Mouse (Mus musculus): ENCODE results near the gene Zfp280c.

The Zfp280c gene

GRCm38 (mm10) chrX:48594099-48594760 is at the start of gene Zfp280c:
TSS of gene Zfp280c (minus strand) at chrX:48594504.
- peak; percentile 81 for DNase-seq (ENCODE audit: low spot score)

- no peak for DNase-seq (ENCODE audit: low spot score)
Measured at GRCm38 (mm10) chrX:48637032-48637431, 42.7 kb upstream of the Zfp280c start.

- DNase-seq (ENCODE audit: low spot score) = no peak
Measured at GRCm38 (mm10) chrX:48624054-48624420, 29.7 kb upstream of the Zfp280c start.

GRCm38 (mm10) chrX:48623379-48624053 is 29.2 kb upstream of the Zfp280c start, which contains the start of gene Slc25a14:
TSS of gene Slc25a14 (plus strand) at chrX:48623413.
- peak; percentile 77 for DNase-seq (ENCODE audit: low spot score)

- no peak for DNase-seq (ENCODE audit: low spot score)
Measured at GRCm38 (mm10) chrX:48623049-48623378, 28.7 kb upstream of the Zfp280c start.

- no peak for DNase-seq (ENCODE audit: low spot score)
Measured at GRCm38 (mm10) chrX:48604872-48605271, 10.6 kb upstream of the Zfp280c start.

- no peak for DNase-seq (ENCODE audit: low spot score)
Measured at GRCm38 (mm10) chrX:48596906-48597305, 2.6 kb upstream of the Zfp280c start.

GRCm38 (mm10) chrX:48596053-48596452 is 1.7 kb upstream of the Zfp280c start:
- no peak for DNase-seq (ENCODE audit: low spot score)

- DNase-seq (ENCODE audit: low spot score) = no peak
Measured at GRCm38 (mm10) chrX:48593721-48594098, 594 bp downstream of the Zfp280c start.

GRCm38 (mm10) chrX:48583332-48583731 is 11.0 kb downstream of the Zfp280c start:
- no peak for DNase-seq (ENCODE audit: low spot score)

GRCm38 (mm10) chrX:48532175-48532574 is 62.1 kb downstream of the Zfp280c start:
- peak; percentile 53 for DNase-seq (ENCODE audit: low spot score)

GRCm38 (mm10) chrX:48526435-48526834 is 67.9 kb downstream of the Zfp280c start:
- DNase-seq (ENCODE audit: low spot score) = no peak

- no peak for DNase-seq (ENCODE audit: low spot score)
Measured at GRCm38 (mm10) chrX:48525866-48526265, 68.4 kb downstream of the Zfp280c start.

- DNase-seq (ENCODE audit: low spot score) = no peak
Measured at GRCm38 (mm10) chrX:48525332-48525731, 69.0 kb downstream of the Zfp280c start.

- no peak for DNase-seq (ENCODE audit: low spot score)
Measured at GRCm38 (mm10) chrX:48523512-48523911, 70.8 kb downstream of the Zfp280c start.

GRCm38 (mm10) chrX:48521651-48522050 is 72.7 kb downstream of the Zfp280c start:
- no peak for DNase-seq (ENCODE audit: low spot score)

GRCm38 (mm10) chrX:48519549-48520085 is 74.7 kb downstream of the Zfp280c start:
- DNase-seq (ENCODE audit: low spot score) = peak; percentile 2

GRCm38 (mm10) chrX:48518808-48519548 is 75.3 kb downstream of the Zfp280c start, which contains the start of gene Rab33a:
TSS of gene Rab33a (plus strand) at chrX:48519285.
- DNase-seq (ENCODE audit: low spot score) = peak; percentile 37

- no peak for DNase-seq (ENCODE audit: low spot score)
Measured at GRCm38 (mm10) chrX:48518211-48518807, 76.0 kb downstream of the Zfp280c start.

- peak; percentile 30 for DNase-seq (ENCODE audit: low spot score)
Measured at GRCm38 (mm10) chrX:48513824-48514223, 80.5 kb downstream of the Zfp280c start.

- DNase-seq (ENCODE audit: low spot score) = peak; percentile 89
Measured at GRCm38 (mm10) chrX:48513166-48513807, 81.0 kb downstream of the Zfp280c start, which contains the start of gene Aifm1. TSS of gene Aifm1 (minus strand) at chrX:48513563.

GRCm38 (mm10) chrX:48493763-48494162 is 100.5 kb downstream of the Zfp280c start:
- DNase-seq (ENCODE audit: low spot score) = peak; percentile 1

Measured in T-cell, adult 2 months (primary cell).